Mouse (Mus musculus): ENCODE results near the gene Acads.

GRCm38 (mm10) chr5:115143552-115143951 lies 24.4 kb upstream of the Acads start:
- TF ChIP-seq CTCF (IDR thresholded peaks at IDR 0.05 in 2 of 3, conservative IDR thresholded peaks at IDR 0.05 in 1 of 3; ENCODE audit: control insufficient read depth in 1 of 3, insufficient read depth in 1 of 3, low read depth in 2 of 3, low read length in 3 of 3, poor library complexity in 1 of 3, severe bottlenecking in 1 of 3) (no peak), POLR2A (IDR thresholded peaks at IDR 0.05; ENCODE audit: control insufficient read depth in 1 of 2, insufficient read depth in 1 of 2, low read depth in 1 of 2, low read length in 2 of 2, poor library complexity in 1 of 2) (no peak), EP300 (IDR thresholded peaks at IDR 0.05; ENCODE audit: low read depth in 1 of 2, low read length in 2 of 2) (no peak)
